Mouse (Mus musculus) erythroblast, embryonic 14.5 days (primary cell): ENCODE measurements around the gene Btbd19.

Source experiments
- GATA1 ChIP-seq: IDR thresholded peaks from 2 replicates; pipeline ENCODE4 v1.6.1; 2012; ENCODE audit warnings: low read length, inconsistent platforms, mixed read lengths
- TAL1 ChIP-seq: IDR thresholded peaks from 3 replicates; pipeline ENCODE4 v1.6.1; 2012; ENCODE audit warnings: low read length, inconsistent platforms, mixed read lengths

DNA sequence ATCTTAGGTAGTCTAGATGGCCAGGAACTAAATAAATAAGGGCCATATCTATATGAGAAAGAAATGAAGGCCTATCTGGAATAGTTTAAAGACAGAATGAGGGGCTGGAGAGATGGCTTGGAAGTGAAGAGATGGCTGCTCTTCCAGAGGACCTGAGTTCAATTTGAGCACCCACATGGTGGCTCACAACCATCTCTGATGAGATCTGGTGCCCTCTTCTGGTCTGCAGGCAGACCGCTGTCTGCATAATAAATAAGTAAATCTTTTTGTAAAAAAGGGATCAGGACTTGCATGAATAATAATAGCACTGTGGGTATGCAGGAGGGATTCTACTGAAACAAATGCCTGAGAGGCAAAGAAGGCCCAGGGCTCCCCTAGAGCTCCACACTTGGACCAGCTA is 12.3 kb downstream of the Btbd19 start:
- no peak for TF ChIP-seq TAL1
- no peak for TF ChIP-seq GATA1
